Mouse (Mus musculus) testis, postnatal 14 days (tissue): ENCODE measurements around the gene Cpne7.

Experiments used
- DNase-seq: peaks from one replicate; pipeline ENCODE4 v3.0.0; 2021; ENCODE audit warnings: low spot score

Gene Cpne7

DNA sequence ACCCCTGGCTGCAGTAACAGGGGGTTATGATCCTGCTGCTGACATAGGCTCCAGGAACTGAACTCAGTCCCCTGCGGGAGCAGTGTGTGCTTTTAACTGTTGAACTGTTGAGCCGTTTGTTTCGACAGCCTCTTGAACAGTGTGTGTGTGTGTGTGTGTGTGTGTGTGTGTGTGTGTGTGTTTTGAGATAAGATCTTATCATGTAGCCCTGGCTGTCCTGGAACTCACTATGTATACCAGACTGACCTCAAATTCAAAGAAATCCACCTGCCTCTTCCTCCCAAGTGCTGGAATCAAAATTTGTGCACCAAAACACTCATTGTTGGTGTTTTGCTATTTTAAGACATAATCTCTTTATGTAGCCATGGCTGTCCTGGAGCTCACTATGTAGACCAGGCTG is 2.5 kb upstream of the Cpne7 start:
- DNase-seq: no peak

DNA sequence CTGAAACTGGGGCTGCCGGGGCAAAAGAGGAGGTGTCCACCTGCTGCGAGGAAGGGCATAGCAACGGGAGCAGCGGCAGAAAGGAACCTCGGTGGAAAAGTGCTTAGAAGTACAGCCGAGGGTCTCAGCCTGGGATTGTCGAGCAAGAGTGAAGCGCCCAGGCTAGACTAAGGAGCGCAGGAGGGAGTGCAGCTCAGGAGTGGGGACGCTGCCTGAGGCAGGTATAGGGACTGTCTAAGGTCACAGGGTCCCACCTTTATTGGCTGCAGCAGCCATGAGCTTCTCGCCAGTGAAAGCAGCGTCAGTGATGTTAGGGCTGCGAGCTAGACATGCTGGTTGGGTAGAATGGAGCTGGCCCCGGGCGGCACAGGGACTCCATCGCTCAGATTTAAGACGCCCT is 570 bp downstream of the Cpne7 start:
- DNase-seq: no peak

DNA sequence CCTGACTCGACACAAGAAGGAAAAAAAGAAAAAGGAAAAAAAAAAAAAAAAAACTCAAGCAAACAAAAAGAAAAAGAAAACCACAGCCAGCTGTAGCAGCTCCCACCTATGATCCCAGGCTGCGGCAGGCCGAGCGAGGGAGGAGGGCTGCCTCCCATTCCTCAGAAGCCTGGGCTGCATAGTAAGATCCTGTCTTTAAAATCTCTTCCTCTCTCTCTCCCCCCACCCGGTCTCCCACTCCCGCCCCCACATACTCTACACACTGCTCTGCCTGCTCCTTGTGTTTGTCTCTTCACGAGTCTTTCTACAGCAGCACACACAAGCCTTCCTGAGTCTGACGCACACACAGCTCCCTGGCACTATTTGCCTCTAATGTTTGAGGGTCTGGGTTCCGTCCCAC is 4.9 kb downstream of the Cpne7 start:
- no peak for DNase-seq

DNA sequence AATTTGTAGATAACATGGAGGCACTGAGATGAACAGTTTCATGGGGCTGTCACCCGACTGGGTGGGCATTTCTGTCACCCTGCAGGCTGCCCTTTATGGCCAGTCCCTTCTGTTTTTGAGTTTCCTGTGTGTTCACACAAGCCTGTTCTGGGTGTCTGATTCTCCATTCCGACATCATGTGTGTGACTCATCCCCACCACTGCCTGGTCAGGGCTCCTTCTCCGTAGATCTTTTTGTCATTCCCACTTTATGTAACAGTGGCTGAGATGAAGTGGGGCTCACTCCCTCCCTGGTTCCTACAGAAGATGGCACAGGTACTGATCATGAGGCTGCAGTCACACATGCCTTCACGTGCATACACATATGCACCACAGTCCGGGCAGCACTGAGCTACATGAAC is 5.5 kb downstream of the Cpne7 start:
- no peak for DNase-seq

DNA sequence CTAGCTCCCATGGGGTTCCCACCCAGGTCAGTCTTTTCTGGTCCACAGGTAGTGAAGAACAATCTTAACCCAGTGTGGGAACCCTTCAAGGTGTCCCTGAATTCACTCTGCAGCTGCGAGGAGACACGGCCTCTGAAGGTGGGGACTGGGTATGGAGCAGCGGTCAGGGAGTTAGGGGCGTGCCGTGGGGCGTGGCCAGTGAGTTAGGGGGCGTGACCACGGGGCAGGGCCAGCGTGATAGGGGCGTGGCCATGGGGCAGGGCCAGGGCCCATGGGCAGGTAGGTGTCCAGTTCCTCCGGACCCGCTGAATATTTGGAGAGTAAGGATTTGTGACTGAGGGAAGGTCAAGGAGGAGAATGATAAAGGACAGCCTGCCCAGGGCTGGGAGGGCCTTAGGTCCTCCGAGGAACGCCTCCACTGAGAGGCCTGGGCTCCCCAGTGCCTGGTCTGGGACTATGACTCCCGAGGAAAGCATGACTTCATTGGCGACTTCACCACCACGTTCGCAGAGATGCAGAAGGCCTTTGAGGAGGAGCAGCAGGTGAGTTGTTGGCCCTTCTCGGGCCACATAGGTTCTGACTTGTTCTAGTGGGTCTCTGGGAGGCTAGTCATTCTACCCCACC is 9.1 kb downstream of the Cpne7 start:
- DNase-seq: peak; percentile 79

DNA sequence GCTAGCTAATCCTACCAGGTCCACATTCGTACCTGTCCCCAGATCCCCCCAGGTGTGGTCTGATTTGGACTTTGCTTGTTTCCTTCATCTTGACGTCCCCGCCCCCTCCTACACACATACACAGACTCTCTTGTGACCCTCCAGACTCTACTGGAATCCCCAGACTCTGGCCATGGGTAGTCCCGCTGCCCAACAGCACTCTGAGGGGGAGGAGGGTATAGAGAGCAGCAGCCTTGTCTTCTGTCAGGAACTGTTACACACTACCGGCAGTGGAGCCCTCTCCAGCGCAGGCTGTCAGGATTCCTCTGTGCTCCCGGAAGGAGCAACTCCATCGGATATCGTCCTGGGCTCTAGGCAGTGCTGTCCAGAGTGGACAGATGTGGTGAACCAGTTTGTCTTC is 13.9 kb downstream of the Cpne7 start:
- DNase-seq: no peak

DNA sequence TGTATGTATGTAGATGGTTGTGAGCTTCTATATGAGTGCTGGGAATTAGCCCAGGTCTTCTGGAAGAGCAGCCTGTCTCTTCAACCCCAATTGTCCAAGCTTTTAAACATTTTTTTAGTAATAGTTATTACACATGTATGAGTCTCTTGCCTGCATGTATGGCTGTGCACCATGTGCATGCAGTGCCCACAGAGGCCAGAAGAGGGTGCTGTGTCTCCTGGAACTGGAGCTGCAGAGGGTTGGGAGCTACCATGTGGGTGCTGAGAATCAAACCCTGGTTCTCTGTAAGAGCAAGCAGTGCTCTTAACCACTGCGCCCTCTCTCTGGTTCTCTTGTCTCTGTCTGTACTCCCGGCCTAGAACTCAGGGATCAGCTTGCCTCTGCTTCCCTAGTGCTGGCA is 15.8 kb downstream of the Cpne7 start:
- no peak for DNase-seq

DNA sequence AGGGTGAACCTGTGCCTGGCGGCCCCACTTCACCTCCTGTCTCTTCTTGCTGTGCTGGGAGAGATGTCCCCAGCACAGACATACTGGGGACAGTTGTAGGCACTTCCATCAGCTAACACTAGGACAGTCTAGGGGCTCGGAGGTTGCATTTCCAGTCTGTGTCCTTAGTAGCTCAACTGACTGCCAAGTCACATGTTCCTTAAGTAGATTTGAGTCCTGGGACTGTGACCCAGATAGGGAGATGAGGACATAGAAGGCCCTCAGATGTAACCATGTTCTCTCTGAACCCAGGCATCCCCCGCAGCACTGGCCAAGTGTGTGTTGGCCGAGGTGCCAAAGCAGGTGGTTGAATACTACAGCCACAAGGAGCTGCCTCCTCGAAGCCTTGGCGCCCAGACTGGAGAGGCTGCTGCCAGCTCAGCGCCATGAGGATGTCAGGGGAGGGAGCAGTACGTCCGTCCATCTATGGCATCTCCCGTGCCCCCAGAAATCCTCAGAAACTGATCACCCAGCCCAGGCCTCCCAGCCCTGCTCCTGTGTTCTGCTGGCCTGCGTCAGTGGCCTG is 17.1 kb downstream of the Cpne7 start:
- DNase-seq: no peak

DNA sequence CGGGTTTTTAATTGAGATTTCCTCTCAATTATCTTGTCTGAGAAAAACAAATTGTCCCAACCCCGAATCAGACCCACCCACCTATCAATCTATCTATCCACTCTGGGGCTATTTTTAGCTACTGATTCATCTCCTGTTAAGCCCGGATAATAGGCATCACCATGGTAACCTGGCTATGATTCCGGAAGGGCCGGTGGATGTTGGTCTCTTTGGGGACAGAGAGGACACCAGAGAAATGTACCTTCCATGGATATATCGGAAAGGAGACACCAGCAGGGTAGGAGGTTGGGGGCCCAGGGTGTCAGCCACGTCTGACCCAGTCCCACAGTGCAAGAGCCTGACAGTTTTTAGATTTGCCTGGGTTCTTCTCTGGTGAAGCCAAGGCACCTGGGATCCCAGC is 18.2 kb downstream of the Cpne7 start:
- DNase-seq: no peak

DNA sequence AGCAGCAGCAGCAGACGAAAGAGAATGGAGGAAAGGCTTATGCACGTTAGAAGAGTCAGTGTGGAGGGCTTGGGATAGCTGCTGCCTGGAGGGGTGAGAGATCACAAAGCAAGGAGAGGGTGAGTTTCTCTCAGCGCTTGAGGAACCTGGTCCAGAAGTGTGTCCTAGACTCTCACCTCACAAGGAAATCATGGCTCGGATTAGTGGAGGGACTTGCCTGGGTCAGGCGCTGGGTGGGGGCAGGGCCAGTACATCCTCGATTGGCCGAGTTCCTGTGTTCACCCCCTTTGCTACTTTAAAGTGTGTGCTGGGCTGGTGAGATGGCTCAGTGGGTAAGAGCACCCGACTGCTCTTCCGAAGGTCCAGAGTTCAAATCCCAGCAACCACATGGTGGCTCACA is 18.6 kb downstream of the Cpne7 start:
- no peak for DNase-seq

DNA sequence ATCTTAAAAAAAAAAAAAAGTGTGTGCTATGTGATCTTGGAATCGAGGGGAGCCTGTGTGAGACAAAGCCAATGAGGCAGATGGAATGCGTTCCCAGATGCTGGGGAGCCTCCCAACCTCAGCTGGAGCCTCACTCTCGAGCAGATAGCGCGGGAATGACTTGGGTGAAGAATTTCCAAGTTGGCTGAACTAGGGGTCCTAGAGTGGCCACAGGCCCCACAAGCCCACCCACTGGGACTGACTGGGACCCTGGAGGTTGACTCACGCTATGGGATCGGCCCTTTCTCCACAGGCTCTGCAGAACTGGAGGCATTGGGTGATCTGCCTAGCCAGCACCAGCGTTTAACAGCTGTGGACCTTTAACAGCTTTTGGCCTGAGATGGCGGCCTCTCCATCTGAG is 19.1 kb downstream of the Cpne7 start:
- no peak for DNase-seq

DNA sequence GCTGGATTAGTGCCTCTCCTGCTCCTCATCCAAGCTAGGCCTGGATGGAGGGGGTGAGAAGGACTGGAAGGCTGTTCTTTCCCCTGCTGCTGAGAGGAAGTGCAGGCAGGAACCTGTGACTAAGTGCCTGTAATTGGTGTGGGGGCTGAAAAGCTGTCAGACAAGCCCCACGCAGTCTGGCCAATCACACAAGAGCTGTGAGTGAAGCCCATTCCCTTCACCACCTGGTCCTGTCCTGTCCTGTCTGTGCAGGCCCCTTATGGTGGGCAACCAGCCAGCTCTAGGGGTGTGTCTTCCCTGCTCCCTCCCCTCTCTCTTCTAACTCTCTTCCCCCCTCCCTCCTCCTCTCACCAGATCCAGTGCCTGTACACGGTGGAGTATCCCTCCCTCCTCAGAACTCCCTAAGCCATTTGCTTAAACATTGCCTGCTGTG is 20.5 kb downstream of the Cpne7 start:
- no peak for DNase-seq

DNA sequence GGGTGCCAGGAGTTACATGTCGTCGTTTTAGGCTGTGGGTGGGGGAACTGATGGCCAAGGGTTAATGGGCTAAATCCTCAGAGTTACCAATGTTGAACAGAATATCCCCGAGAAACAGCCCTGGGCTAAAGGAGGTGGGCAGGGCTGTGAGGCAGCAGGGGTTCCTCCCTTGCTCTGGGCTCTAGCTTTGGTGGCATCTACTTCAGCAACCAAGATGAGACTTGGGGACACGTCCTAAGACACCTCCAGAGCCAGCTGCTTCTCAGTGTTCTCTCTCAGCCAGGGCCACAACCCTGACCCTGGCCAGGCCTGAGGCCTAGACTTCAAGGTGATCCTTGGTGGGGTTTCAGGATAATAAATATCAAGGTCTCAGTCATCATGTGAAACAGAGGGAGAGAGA is 21.6 kb downstream of the Cpne7 start:
- no peak for DNase-seq

DNA sequence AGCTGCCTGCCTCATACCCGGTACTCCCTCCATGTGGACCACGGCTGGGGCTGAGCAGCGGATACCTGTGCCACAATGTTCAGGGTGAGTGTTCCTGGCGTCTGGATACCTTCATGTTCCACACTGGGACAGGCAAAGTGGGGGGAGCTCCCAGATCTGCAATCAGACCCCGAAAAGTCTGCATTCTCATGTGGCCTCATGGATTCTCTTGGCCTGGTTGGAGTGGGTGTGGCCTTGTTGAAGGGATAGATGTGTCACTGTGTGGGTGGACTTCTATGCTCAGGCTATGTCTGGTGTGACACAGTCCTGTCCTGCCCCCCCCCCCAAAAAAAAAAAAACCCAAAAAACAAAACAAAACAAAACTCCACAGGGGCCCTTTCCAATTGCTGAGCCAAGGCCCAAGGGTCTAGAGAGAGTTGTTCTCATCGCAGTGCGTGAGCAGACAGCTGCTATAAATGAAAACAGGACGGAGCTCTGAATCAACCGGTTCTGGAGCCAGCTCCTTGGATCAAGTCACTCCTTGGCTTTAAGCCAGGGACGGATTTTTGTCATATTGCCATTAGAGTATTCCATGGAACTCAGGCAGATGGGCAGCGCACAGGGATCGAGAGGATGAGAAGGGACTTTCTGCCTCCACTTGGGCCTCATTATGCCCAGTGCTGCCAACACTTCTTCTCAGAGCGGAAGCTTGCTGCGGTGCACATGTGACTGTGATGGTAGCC is 24.7 kb downstream of the Cpne7 start:
- DNase-seq: peak; percentile 68

DNA sequence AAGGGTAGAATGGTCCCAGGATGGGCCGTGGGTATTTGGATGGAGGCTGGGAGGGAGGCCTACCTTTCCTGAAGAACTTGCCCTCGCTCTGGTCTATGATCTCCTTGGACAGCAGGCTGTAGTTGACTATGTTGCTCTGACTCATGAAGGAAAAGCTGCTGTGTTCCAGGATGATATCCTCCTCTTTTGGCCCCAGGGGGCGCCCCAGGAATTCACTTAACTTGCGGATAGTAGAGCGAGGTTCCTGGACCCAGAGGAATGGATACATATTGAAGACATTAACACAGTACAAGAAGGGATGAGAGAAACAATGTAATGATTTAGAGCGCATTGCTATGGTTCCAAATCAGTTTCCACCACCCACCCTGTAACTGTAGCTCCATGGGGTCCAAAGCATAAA is 28.1 kb downstream of the Cpne7 start:
- peak; percentile 58 for DNase-seq

DNA sequence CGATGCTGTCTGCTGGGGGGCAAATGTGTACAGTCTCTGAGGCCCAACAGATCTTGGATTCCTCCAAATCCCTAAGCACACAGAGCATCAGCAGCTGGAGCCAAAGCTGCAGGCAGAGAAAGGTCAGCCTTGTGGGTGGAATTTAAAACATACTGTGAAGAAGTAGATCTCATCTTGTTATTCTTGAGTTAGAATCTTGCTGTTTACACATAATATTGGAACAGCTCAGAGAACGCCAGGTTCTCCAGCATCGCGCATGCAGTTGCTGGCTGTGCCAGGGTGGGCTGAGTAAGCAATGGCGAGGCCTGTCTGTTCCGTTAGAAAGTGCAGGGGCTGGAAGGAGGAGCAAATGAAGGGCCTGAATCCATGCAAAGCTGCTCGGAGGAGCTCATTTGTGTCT is 29.2 kb downstream of the Cpne7 start:
- no peak for DNase-seq

DNA sequence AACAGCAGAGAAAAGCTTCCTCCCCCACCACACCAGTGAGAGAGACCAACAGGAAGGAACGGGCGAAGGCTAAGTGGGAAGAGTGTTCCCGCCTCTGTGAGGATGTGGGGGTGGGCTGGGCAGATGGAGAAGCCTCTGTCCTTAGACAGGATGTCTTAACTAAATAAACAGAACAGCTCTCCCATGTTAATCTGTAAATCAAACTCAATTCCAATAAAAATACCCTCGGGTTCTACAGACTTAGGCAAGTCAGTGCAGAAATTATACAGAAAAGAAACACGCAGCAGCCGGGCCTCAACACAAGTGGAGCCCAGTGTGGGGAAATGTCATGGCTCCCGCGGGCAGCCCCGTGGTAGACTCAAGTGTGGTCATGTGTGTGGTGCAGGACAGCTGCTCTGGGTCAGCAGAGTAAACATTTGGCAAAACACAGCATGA is 33.6 kb downstream of the Cpne7 start:
- no peak for DNase-seq

DNA sequence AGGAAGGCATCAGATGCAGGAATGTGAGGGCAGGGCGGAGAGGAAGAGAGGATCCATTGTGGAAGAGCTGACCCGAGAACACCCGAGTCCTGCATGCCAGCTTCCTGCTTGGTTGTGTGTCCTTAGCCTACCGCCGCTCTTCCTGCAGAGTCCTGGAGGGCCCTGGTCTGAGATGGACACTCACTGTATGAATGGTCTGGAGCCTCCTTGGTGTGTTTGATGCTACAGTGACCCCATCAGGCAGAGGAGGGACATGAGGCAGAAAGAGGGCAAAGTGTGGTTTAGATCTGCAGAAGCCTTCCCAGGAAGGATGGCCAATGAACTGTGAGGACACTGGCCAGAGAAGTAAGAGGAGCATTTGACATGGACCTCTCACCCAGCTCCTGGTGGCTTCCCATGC is 38.0 kb downstream of the Cpne7 start:
- no peak for DNase-seq

DNA sequence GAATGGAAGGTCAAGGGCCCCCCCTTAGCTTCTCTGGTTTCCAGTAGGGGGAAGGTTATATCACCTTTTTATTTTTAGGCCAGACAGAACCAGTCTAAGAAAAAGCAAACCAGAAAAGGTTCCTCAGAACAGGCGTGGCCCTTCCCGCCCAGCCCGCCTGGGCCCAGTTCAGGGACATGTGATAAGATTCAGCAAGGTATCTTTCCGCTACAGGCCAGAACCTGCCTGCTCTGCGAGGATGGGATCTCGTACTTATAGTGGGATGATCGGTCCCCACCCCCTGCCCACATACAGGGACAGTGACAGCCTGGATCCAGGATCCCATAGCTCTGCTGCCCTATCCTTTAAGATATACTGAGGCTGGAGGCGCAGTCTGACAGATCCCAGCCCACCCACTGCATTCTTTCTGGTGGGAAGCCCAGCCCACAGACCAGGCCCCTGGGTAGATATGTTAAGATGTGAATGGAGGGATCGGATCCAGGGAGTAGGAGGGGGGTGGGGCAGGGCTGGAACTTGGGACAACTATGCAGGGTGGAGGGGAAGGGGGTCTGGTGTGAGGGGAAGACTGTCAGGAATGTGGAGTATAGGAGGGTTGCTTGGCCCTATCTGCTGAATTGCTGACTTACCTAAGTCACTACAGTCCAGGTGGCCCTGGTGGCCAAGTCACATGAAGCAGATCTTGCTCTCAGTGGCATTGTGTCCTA is 39.0 kb downstream of the Cpne7 start:
- DNase-seq: no peak

DNA sequence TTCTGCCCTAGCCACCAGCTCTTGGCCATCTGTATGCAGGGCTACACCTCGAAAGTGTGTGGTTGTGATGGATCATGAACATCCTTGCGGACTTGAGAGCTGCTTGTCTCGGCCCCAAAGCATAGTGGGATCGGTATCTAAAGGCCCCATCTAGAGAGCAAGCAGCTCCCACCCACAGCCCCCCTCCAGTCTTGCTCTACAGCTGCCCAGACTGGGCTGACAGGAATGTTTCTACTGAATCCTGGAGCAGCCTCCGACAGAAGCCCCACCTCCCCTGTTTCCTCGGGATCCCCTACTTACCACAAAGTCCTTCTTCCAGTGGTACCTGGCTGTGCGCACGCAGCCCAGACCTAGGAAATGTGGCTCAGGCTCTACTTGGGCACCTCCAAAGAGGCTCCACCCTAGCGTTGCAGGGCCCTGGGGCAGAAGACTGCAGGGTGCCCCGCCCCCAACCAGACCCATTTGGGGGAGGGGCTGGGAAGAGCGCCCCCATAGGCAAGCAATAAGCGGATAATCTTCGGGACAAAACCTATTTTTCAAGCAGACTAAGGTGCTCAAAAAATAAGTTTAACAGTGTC is 40.8 kb downstream of the Cpne7 start, which contains the start of gene Sult5a1:
Sult5a1 (minus strand) TSS at position 428 of the 578 bp plus-strand sequence.
- no peak for DNase-seq

DNA sequence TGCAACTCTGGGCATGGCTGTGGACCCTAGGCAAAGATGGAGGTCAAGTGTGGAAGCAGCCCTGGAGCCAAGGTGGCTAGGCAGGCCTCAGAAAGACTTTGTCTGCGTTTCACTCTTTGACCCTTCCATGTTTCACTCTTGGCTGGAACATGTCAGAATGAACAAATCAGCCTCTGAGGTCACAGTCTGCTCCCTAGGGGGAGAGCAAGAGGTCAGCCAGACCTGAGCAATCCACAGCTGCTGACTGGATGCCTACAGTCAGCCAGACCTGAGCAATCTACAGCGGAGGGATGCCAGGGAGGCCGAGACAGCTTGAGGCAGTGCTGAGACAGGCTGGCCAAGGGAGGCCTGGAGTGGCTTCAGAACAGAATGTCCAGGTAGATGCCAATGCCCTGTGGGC is 64.2 kb downstream of the Cpne7 start:
- DNase-seq: peak; percentile 51
